Mouse (Mus musculus) brain, embryonic 14.5 days (tissue): ENCODE data around the gene Thbs2.
"Not testable (repeated sequence)": the region's sequence is repeated elsewhere in the genome, so short reads cannot be mapped to it uniquely, and the experiment has no call there.

ENCODE experiments used
- CTCF ChIP-seq: fragments of 200-500 bp; IDR thresholded peaks from 2 replicates; pipeline ENCODE4 v1.5.1; 2012; ENCODE audit warnings: inconsistent platforms, mild to moderate bottlenecking, moderate library complexity, borderline replicate concordance; ENCODE audit not compliant: insufficient read depth, insufficient read length; ENCODE audit errors: extremely low read depth
- POLR2A ChIP-seq: fragments of 200-500 bp; IDR thresholded peaks from 2 replicates; pipeline ENCODE4 v1.6.1; 2012; ENCODE audit warnings: mild to moderate bottlenecking, inconsistent platforms, borderline replicate concordance; ENCODE audit not compliant: poor library complexity, insufficient read depth, insufficient read length, severe bottlenecking; ENCODE audit errors: extremely low read depth

DNA sequence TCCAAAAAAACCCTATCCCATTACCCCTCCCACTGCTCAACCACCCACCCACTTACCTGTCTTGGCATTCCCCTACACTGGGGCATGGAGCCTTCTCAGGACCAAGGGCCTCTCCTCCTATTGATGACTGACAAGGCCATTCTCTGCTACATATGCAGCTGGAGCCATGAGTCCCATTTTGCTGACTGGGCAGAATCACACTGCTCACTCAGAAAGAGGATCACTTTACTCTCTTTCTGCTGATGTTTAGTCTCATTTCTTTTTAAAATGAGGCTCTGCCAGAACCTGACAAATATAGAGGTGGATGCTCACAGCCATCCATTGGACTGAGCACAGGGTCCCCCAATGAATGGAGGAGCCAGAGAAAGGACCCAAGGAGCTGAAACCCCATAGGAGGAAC is 73.0 kb downstream of the Thbs2 start:
- not testable (repeated sequence) for TF ChIP-seq CTCF, POLR2A
